Mouse (Mus musculus) cerebellum, adult 2 months (tissue): ENCODE data around the gene Kcnt2. TPM values are rescaled to one million over a fixed set of nuclear protein-coding genes. Genes with fewer than 3 reads are reported as not detected.

Experiments
- DNase-seq, 2 experiments: peaks; one replicate each; pipeline ENCODE4 v3.0.0; 2021
- H3K27ac ChIP-seq: fragments of 200-500 bp; 2 replicates; pipeline ENCODE4 v1.5.1; 2012; ENCODE audit warnings: low read length, control low read depth, inconsistent platforms; ENCODE audit not compliant: insufficient read depth
- H3K27me3 ChIP-seq: fragments of 200-500 bp; 2 replicates; pipeline ENCODE4 v1.6.1; 2012; ENCODE audit warnings: inconsistent platforms, mild to moderate bottlenecking, low read length, moderate library complexity; ENCODE audit not compliant: control insufficient read depth, insufficient read depth
- H3K4me1 ChIP-seq: fragments of 200-500 bp; 2 replicates; pipeline ENCODE4 v1.6.1; 2011; ENCODE audit warnings: low read length; ENCODE audit not compliant: control insufficient read depth, insufficient read depth
- H3K4me3 ChIP-seq: fragments of 200-500 bp; replicated peaks from 2 replicates; pipeline ENCODE3; 2011; ENCODE audit warnings: mild to moderate bottlenecking, low read depth, low read length, control low read depth; ENCODE audit not compliant: insufficient read depth
- CTCF ChIP-seq: fragments of 200-500 bp; IDR thresholded peaks from 2 replicates; pipeline ENCODE4 v1.5.1; 2011; ENCODE audit warnings: low read depth, mild to moderate bottlenecking, control low read depth, low read length, moderate library complexity, borderline replicate concordance; ENCODE audit not compliant: insufficient read depth
- POLR2A ChIP-seq: fragments of 200-500 bp; IDR thresholded peaks from 2 replicates; pipeline ENCODE4 v1.6.1; 2011; ENCODE audit warnings: low read length, control low read depth, borderline replicate concordance; ENCODE audit not compliant: insufficient read depth
- WGBS: fragments of 180-500 bp; shearing (Covaris S2); methylation state at CpG from one replicate; pipeline ENCODE4 v1.1.7; 2018; 5-methylcytosine and 5-hydroxymethylcytosine counted together
- polyA plus RNA-seq: library from polyadenylated mRNA; depleted of rRNA; stranded (reverse); fragments of >200 nt; gene quantifications from 2 replicates; pipeline ENCODE4 v1.2.3, GENCODE M21; 2012

Kcnt2 gene
- polyA plus RNA-seq, 1 experiment: 0.72 TPM

GRCm38 (mm10) chr1:140381093-140381492 lies 135.1 kb downstream of the Kcnt2 start:
- Histone ChIP-seq H3K27me3 (no peaks in the 10 kb centered on the region), H3K27ac (no peak overlapping the region), H3K4me3 (no peak overlapping the region), H3K4me1 (no peaks in the 10 kb centered on the region)
- DNase-seq: no peak
- TF ChIP-seq POLR2A: no peak
- no peak for TF ChIP-seq CTCF
- WGBS: 93% methylated on average over 3 of the region's 3 CpGs

DNA sequence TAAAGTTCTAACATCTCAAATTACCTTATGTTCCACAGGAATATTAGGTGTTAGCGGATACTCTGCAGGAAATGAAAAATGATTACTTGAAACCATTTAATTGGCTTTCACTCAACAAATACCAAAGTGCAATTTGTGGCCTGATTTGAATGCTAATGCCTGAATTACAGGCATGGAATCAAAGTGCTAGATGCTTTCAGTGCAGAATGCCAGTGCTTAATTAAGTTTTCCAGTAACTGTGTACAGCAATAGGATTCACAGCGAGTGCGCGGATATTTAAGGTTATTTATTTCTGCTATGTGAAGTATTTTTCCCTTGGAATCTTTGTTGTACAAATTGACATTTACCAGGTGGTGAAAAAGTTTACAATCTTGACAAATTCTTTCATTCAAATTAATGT lies 144.3 kb downstream of the Kcnt2 start:
- DNase-seq: no peak
- H3K4me1 ChIP-seq: no peaks in the 10 kb centered on the region
- H3K4me3 ChIP-seq: no peak overlapping the region
- H3K27ac ChIP-seq: no peak overlapping the region
- WGBS: 92% methylated on average over 4 of the region's 4 CpGs
- H3K27me3 ChIP-seq: no peaks in the 10 kb centered on the region
- TF ChIP-seq CTCF: no peak
- TF ChIP-seq POLR2A: no peak

DNA sequence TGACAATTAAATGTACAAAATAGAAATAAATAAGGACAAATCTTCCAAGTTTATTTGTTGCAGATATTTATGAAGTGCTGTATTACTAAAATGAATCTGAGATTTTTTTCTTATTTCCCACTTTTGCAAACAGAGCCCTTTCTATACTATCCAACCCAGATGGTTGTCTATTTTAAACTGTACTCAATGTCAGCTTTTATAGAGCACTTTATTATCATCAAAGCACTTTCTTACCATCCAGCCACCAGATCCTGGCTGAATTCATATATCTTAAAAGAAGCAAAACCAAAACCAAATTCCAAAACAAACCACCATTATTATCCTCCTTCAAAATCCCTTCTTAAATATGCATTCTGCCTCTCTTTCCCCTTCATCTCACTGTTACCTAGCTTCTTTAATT lies 151.8 kb downstream of the Kcnt2 start:
- Histone ChIP-seq H3K4me3 (no peak overlapping the region), H3K27ac (no peak overlapping the region), H3K27me3 (no peaks in the 10 kb centered on the region), H3K4me1 (no peaks in the 10 kb centered on the region)
- DNase-seq: no peak
- TF ChIP-seq CTCF (no peak), POLR2A (no peak)

- Histone ChIP-seq H3K4me3 (no peak overlapping the region), H3K4me1 (no peaks in the 10 kb centered on the region), H3K27ac (no peak overlapping the region), H3K27me3 (no peaks in the 10 kb centered on the region)
- no peak for DNase-seq
- TF ChIP-seq POLR2A (no peak), CTCF (no peak)
- 91% methylated on average over 4 of the region's 4 CpGs for WGBS
These were observed 160.8 kb downstream of the Kcnt2 start for GRCm38 (mm10) chr1:140406631-140407288.

DNA sequence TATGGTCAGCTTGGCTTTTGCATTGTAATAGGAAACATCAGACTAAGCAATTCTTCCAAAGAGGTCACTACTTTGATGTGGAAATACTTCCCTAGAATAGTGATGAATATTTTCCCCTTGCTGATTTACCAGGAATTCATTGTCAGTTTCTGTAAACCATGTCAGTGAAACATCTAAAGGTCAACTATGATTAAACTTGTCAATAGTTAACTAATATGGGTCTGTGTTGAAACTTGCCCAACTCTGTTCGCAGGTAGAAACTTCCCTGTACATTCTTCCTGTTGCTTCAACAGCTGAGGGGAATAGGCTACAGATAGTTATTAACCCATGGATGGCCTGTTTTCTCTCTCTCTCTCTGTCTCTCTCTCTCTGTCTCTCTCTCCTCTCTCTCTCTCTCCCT lies 169.8 kb downstream of the Kcnt2 start:
- Histone ChIP-seq H3K27ac (no peak overlapping the region), H3K27me3 (no peaks in the 10 kb centered on the region), H3K4me3 (no peak overlapping the region), H3K4me1 (no peaks in the 10 kb centered on the region)
- 85% methylated on average over 1 of the region's 1 CpGs for WGBS
- TF ChIP-seq POLR2A (no peak), CTCF (no peak)
- DNase-seq: no peak

DNA sequence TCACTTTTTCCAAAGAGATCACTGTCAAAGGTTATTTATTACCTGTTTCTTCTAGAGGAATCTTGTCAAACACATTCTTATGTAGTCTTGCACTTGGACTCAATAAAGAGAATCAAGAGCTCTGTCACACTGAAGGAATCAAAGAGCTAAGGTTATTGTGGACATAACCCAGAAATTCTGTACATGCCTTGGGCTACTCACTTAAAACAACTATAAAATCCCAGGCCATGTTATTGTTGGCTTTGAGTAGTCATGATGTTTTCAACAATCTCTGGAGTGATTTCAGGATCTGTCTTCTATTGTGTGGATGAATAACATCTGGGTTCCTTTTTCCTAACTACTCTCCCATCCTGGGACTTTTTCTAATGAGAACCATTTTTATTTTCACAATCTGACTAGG lies 177.0 kb downstream of the Kcnt2 start:
- Histone ChIP-seq H3K4me1 (no peaks in the 10 kb centered on the region), H3K27ac (no peak overlapping the region), H3K4me3 (no peak overlapping the region), H3K27me3 (no peaks in the 10 kb centered on the region)
- no peak for TF ChIP-seq POLR2A
- no peak for TF ChIP-seq CTCF
- DNase-seq: no peak

DNA sequence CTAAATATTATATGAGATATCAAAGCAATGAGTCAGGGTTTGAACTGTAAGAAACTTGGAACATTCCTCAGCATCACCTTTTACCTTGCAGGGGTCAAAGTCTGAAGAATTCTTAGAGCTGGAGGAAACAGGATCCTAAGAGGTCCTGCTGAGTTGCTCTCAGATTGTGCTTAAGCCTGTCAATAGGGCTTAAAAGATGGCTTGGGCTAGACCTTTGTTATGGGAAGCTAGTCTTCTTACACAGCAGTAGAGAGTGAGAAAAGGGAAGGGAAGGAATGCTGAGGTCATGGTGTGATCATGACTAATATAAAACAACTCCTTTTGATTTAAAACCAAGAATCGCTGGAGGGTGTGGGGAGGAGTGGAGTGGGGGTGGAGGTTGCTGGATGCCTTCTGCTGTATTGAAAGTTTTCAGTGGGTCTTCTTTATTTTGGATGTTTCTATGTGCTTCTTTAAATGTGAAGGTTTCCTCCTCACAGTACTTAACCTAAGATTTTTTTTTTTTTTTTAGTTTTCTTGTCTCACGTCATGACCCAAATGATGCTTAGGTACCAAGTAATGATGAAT lies 183.4 kb downstream of the Kcnt2 start:
- no peak overlapping the region for H3K4me3 ChIP-seq
- DNase-seq: no peak
- WGBS: 47% methylated on average over 2 of the region's 2 CpGs
- no peak overlapping the region for H3K27ac ChIP-seq
- no peaks in the 10 kb centered on the region for H3K4me1 ChIP-seq
- TF ChIP-seq CTCF (no peak), POLR2A (no peak)
- no peaks in the 10 kb centered on the region for H3K27me3 ChIP-seq

DNA sequence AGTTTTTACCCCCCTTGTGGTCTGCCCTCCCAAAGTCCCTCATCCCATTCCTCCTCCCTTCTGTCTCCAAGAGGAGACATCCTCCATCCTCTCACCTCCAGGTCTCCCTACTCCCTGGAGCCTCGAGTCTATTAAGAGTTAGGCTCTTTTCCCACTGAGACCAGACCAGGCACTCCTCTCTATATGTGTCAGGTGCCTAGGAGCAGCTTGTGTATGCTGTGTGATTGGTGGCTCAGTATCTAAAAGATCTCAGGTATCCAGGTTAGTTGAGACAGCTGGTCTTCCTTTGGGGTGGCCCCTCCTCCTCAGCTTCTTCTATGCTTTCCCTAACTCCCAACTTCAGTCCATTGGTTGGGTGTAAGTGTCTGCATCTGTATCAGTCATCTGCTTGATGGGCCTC lies 186.1 kb downstream of the Kcnt2 start:
- Histone ChIP-seq H3K4me1 (no peaks in the 10 kb centered on the region), H3K27me3 (no peaks in the 10 kb centered on the region), H3K4me3 (no peak overlapping the region), H3K27ac (no peak overlapping the region)
- no peak for DNase-seq
- WGBS: 60% methylated on average over 1 of the region's 1 CpGs
- TF ChIP-seq CTCF: no peak
